Mouse (Mus musculus) myocyte (in vitro differentiated cells): ENCODE data around the gene Fam83f.

Source experiments
- MAX ChIP-seq: IDR thresholded peaks from one replicate; pipeline ENCODE4 v1.6.1; 2011; ENCODE audit warnings: low read depth, mild to moderate bottlenecking, control low read depth
- MYOG ChIP-seq, 3 experiments: IDR thresholded peaks; one replicate each; pipeline ENCODE4 v1.6.1; 2011; ENCODE audit warnings: control low read depth in 2 of 3, low read depth in 2 of 3, mild to moderate bottlenecking in 2 of 3; ENCODE audit not compliant: insufficient read length in 2 of 3, control insufficient read depth in 1 of 3, insufficient read depth in 1 of 3
- POLR2A ChIP-seq: IDR thresholded peaks from one replicate; pipeline ENCODE4 v1.6.1; 2011; ENCODE audit warnings: low read depth, mild to moderate bottlenecking, control low read depth, moderate library complexity; ENCODE audit not compliant: insufficient read length
- SRF ChIP-seq: IDR thresholded peaks from one replicate; pipeline ENCODE4 v1.6.1; 2011; ENCODE audit warnings: low read depth; ENCODE audit not compliant: control insufficient read depth, insufficient read length

GRCm38 (mm10) chr15:80682343-80682742 lies 10.7 kb downstream of the Fam83f start:
- TF ChIP-seq POLR2A (no peak), MAX (no peak), MYOG (IDR thresholded peaks at IDR 0.05; ENCODE audit: control insufficient read depth in 1 of 3, insufficient read depth in 1 of 3, insufficient read length in 2 of 3, low read depth in 2 of 3) (no peak), SRF (no peak)
